Mouse (Mus musculus) CH12.LX (cell line): ENCODE data around the gene Sectm1b. TPM values are rescaled to one million over a fixed set of nuclear protein-coding genes. Genes with fewer than 3 reads are reported as not detected.

Experiments
- DNase-seq: peaks from one replicate; pipeline ENCODE4 v3.0.0-alpha.2; 2013; ENCODE audit errors: extremely low read depth
- H3K27ac ChIP-seq: 2 replicates; pipeline ENCODE4 v1.5.1; 2012; ENCODE audit warnings: low read depth, mild to moderate bottlenecking, control low read depth, moderate library complexity; ENCODE audit not compliant: insufficient read depth
- H3K27me3 ChIP-seq: replicated peaks from 2 replicates; pipeline ENCODE3; 2012; ENCODE audit warnings: inconsistent platforms
- H3K36me3 ChIP-seq, 2 experiments: replicated peaks in 1 of 2; 2 replicates each; pipeline versions ENCODE3 to v1.6.1; 2012; ENCODE audit warnings: inconsistent platforms in 1 of 2, low read length in 1 of 2, mild to moderate bottlenecking in 1 of 2, mixed read lengths in 1 of 2, moderate library complexity in 1 of 2; ENCODE audit not compliant: control insufficient read depth in 1 of 2, insufficient read depth in 1 of 2
- H3K4me1 ChIP-seq, 2 experiments: 2 replicates each; pipeline ENCODE4 v1.6.1; 2012; ENCODE audit warnings: inconsistent platforms in 1 of 2, moderate library complexity in 1 of 2; ENCODE audit not compliant: insufficient read depth in 2 of 2, control insufficient read depth in 1 of 2
- H3K4me2 ChIP-seq: 2 replicates; pipeline ENCODE4 v1.6.1; 2012; ENCODE audit warnings: low read depth, mild to moderate bottlenecking, control low read depth; ENCODE audit not compliant: poor library complexity, insufficient read depth, severe bottlenecking
- H3K4me3 ChIP-seq, 3 experiments: fragments of 150-350 bp in 1 of 3; sonication (generic) in 1 of 3; replicated peaks in 1 of 3; 2 replicates each; pipeline versions ENCODE3 to v1.5.1; 2011 to 2012; ENCODE audit warnings: low read depth in 2 of 3, low read length in 2 of 3, mild to moderate bottlenecking in 2 of 3, moderate library complexity in 2 of 3, control low read depth in 1 of 3, improper control_type of control experiment in 1 of 3, inconsistent platforms in 1 of 3, mixed read lengths in 1 of 3; ENCODE audit not compliant: poor library complexity in 1 of 3
- H3K79me2 ChIP-seq: replicated peaks from 2 replicates; pipeline ENCODE4 v1.6.1; 2012; ENCODE audit warnings: mild to moderate bottlenecking, moderate library complexity; ENCODE audit not compliant: control insufficient read depth, poor library complexity, insufficient read depth, severe bottlenecking; ENCODE audit errors: extremely low read depth
- H3K9ac ChIP-seq: 2 replicates; pipeline ENCODE4 v1.6.1; 2012; ENCODE audit warnings: low read depth, mild to moderate bottlenecking, control low read depth, moderate library complexity; ENCODE audit not compliant: insufficient read depth
- H3K9me3 ChIP-seq: replicated peaks from 2 replicates; pipeline ENCODE3; 2012; ENCODE audit warnings: low read length, inconsistent platforms, mixed read lengths
- BHLHE40 ChIP-seq: IDR thresholded peaks from 2 replicates; pipeline ENCODE4 v1.6.1; 2011; ENCODE audit warnings: mild to moderate bottlenecking, low read depth, low read length, improper control_type of control experiment
- CHD1 ChIP-seq: IDR thresholded peaks from 2 replicates; pipeline ENCODE4 v1.6.1; 2012; ENCODE audit warnings: low read depth, low read length, improper control_type of control experiment, inconsistent platforms
- CHD2 ChIP-seq: IDR thresholded peaks from 2 replicates; pipeline ENCODE4 v1.6.1; 2011; ENCODE audit warnings: low read length, improper control_type of control experiment
- EP300 ChIP-seq: IDR thresholded peaks from 2 replicates; pipeline ENCODE4 v1.6.1; 2011; ENCODE audit warnings: low read length, improper control_type of control experiment
- GABPA ChIP-seq: IDR thresholded peaks from 2 replicates; pipeline ENCODE4 v1.6.1; 2012; ENCODE audit warnings: low read depth, low read length, improper control_type of control experiment, inconsistent platforms; ENCODE audit not compliant: insufficient replicate concordance
- HCFC1 ChIP-seq: IDR thresholded peaks from 2 replicates; pipeline ENCODE4 v1.6.1; 2012; ENCODE audit warnings: low read depth, mild to moderate bottlenecking, inconsistent platforms, low read length, improper control_type of control experiment
- JUN ChIP-seq: IDR thresholded peaks from 2 replicates; pipeline ENCODE4 v1.6.1; 2011; ENCODE audit warnings: low read depth, mild to moderate bottlenecking, low read length, improper control_type of control experiment, moderate library complexity; ENCODE audit not compliant: insufficient read depth
- MAFK ChIP-seq: IDR thresholded peaks from 2 replicates; pipeline ENCODE4 v1.6.1; 2011; ENCODE audit warnings: low read length, improper control_type of control experiment; ENCODE audit not compliant: insufficient replicate concordance
- MEF2A ChIP-seq: IDR thresholded peaks from 2 replicates; pipeline ENCODE4 v1.6.1; 2014; ENCODE audit warnings: low read depth, mild to moderate bottlenecking, inconsistent platforms, low read length, improper control_type of control experiment, borderline replicate concordance
- NELFE ChIP-seq: IDR thresholded peaks from 2 replicates; pipeline ENCODE4 v1.6.1; 2011; ENCODE audit warnings: low read depth, low read length, improper control_type of control experiment
- POLR2A ChIP-seq: IDR thresholded peaks from 2 replicates; pipeline ENCODE4 v1.6.1; 2011; ENCODE audit warnings: low read depth, mild to moderate bottlenecking, improper control_type of control experiment, low read length
- RAD21 ChIP-seq: IDR thresholded peaks from 2 replicates; pipeline ENCODE4 v1.6.1; 2011; ENCODE audit warnings: low read depth, mild to moderate bottlenecking, low read length, improper control_type of control experiment, moderate library complexity
- ZC3H11A ChIP-seq: IDR thresholded peaks from 2 replicates; pipeline ENCODE4 v1.6.1; 2012; ENCODE audit warnings: low read depth, mild to moderate bottlenecking, inconsistent platforms, low read length, improper control_type of control experiment
- ZMIZ1 ChIP-seq: IDR thresholded peaks from 2 replicates; pipeline ENCODE4 v1.6.1; 2012; ENCODE audit warnings: low read depth, mild to moderate bottlenecking, inconsistent platforms, low read length, improper control_type of control experiment
- ZNF384 ChIP-seq: IDR thresholded peaks from 2 replicates; pipeline ENCODE4 v1.6.1; 2012; ENCODE audit warnings: low read depth, low read length, improper control_type of control experiment, inconsistent platforms
- dilution Hi-C: fragments of 300-500 bp; cut with MboI; formaldehyde crosslinking; loops from 2 replicates; pipeline ENCODE4 v1.14.3; 2020; ENCODE audit warnings: low sequenced_read_pairs; ENCODE audit not compliant: extremely low pct_unique_long_range_greater_than_20kb, extremely low pct_ligation_motif_present
- in situ Hi-C: fragments of 300-500 bp; cut with MboI; formaldehyde crosslinking; loops from 3 replicates; pipeline ENCODE4 v1.14.3; 2019; ENCODE audit warnings: low sequenced_read_pairs, low pct_ligation_motif_present, low pct_unique_long_range_greater_than_20kb, mixed read lengths
- polyA plus RNA-seq: library from polyadenylated mRNA; unstranded; fragments of >175 nt; gene quantifications from 2 replicates; pipeline ENCODE4 v1.2.1, GENCODE M21; 2012; ENCODE audit warnings: low read depth; ENCODE audit not compliant: insufficient read length
- total RNA-seq, 2 experiments: library from RNA; depleted of rRNA; stranded (reverse); fragments of 300-350 nt in 1 of 2; fragments of >200 nt in 1 of 2; gene quantifications; 2 replicates each; pipeline ENCODE4 v1.2.3; 2012 to 2014

Gene Sectm1b
- total and polyA plus RNA-seq, 3 experiments = not detected

DNA sequence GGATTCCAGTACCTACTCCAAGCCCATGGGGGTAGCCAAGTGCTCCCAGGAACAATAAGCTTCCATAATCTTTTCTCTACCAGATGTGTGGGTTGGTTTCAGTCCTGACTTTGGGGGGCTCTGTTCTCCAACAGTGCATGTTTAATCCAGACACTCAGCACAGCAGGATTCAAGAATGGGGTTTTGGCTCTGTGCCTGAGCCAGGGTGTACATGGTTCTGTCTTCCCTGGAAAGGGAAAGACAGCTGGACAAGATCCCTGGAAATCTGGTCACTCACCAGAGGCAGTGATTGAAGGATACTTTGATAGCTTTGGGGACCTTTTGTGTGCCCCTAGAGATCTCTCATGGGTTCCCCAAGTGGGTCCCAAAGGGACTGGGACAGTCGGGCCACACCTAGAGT lies 48.2 kb upstream of the Sectm1b start:
- in situ Hi-C loops (no loop called here), dilution Hi-C loops (no loop called here)
- Histone ChIP-seq H3K4me3 (no peak overlapping the region), H3K4me2 (no peak overlapping the region), H3K36me3 (no peaks in the 10 kb centered on the region), H3K9me3 (no peaks in the 10 kb centered on the region), H3K27me3 (peaks cover 3% of the 10 kb centered on the region), H3K4me1 (no peaks in the 10 kb centered on the region), H3K27ac (no peak overlapping the region), H3K9ac (no peak overlapping the region), H3K79me2 (no peaks in the 10 kb centered on the region)
- DNase-seq = no peak
- TF ChIP-seq ZC3H11A (no peak), POLR2A (no peak), CHD2 (no peak), MAFK (no peak), HCFC1 (no peak), MEF2A (no peak), CHD1 (no peak), NELFE (no peak), ZMIZ1 (no peak), ZNF384 (no peak), GABPA (no peak), EP300 (no peak)

DNA sequence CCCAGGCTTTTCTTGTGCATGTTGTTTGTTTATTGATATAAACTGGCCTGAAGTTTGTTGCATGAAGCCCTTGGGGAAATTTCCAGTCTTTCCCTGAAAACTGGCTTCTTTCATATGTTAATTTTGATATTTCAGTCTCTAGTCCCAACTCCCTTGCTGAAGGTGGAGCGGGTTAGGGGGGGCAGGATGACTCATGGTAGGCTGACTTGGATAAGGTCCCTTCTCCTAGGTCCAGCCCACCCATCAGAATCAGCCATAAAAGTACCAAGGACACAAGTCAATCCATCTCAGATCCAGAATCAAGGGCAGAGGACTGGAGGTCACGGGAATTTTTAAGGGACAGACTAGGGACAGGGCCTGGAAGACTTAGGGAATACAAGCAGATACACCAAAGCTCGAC lies 47.7 kb upstream of the Sectm1b start:
- Histone ChIP-seq H3K27ac (no peak overlapping the region), H3K4me3 (no peak overlapping the region), H3K9ac (no peak overlapping the region), H3K36me3 (no peaks in the 10 kb centered on the region), H3K9me3 (no peaks in the 10 kb centered on the region), H3K4me2 (no peak overlapping the region), H3K4me1 (no peaks in the 10 kb centered on the region), H3K79me2 (no peaks in the 10 kb centered on the region), H3K27me3 (peaks cover 3% of the 10 kb centered on the region)
- in situ Hi-C loops (no loop called here), dilution Hi-C loops (no loop called here)
- no peak for TF ChIP-seq ZNF384
- DNase-seq = no peak

DNA sequence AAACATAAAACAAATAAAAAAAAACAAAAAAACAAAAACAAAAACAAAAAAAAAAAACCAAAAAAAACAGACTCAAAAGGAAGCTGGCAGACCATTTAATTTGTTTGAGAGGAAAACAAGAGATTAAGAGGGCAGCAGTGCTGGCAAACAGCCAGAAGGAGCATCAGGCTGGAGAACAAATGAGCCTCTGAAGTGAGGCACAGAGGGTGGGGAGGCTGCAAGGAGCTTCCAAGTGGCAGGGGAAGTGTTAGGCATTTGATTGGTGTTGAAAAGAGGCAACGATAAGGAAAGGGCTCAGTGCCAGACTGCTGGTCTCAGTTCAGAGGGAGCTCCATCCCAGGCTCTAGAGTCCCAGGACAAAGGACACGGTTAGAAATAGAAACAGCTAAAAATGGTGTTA lies 46.6 kb upstream of the Sectm1b start:
- Histone ChIP-seq H3K9ac (no peak overlapping the region), H3K4me1 (no peaks in the 10 kb centered on the region), H3K4me3 (no peak overlapping the region), H3K4me2 (no peak overlapping the region), H3K36me3 (no peaks in the 10 kb centered on the region), H3K79me2 (no peaks in the 10 kb centered on the region), H3K9me3 (no peaks in the 10 kb centered on the region), H3K27me3 (peaks cover 3% of the 10 kb centered on the region), H3K27ac (no peak overlapping the region)
- no peak for TF ChIP-seq NELFE
- no peak for TF ChIP-seq BHLHE40
- TF ChIP-seq CHD2 = no peak
- no peak for TF ChIP-seq JUN
- TF ChIP-seq RAD21 = no peak
- dilution Hi-C loops (no loop called here), in situ Hi-C loops (no loop called here)
- no peak for DNase-seq
